Mouse (Mus musculus) thymus, postnatal 25 days (tissue): ENCODE results near the gene Slc26a8.

Experiments used
- DNase-seq: peaks from one replicate; pipeline ENCODE4 v3.0.0; 2022

Gene Slc26a8

DNA sequence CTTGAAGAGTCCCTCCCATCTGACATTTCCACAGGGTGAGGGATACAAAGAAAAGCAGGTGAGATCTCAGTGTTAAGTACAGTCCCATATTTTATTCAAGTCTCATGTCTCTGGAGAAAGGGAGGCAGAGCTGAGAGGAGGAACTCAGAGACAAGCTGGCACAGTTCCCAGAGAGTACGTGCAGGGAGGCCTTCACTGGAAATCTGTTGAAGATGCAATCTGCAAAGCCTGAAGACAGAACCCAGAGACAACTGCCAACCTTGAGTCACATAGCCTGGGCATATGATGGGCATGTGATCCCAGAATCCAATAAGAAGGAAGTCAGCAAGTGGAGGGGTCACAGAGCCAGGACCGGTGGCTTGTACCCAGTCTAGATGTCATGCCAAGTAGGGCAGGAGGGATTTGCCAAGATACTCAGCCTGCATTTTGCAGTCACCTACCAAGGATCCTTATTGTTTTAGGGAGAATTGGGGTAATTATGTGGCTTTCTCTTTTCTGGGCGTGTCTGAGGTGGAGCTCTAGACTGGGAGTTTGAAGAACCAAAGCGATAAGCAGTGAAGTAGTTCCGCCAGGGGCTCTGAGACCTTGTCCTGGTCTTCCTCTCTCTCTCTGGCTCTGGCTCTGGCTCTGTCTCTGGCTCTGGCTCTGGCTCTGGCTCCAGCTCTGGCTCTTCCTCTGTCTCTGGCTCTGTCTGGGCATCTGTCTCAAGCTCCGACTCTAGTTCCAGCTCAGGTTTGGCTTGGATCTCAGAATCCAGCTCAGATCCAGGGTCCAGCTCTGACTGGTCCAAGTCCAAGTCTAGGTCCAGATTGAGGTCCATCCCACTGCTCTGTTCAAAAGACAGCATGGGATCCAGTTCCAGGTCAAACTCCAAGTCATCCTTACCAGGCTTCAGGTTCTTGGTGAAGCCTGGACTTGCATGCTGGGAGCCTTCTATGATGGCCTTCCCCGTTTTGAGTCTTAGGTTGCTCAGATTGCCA is 52.0 kb downstream of the Slc26a8 start:
- DNase-seq = no peak

DNA sequence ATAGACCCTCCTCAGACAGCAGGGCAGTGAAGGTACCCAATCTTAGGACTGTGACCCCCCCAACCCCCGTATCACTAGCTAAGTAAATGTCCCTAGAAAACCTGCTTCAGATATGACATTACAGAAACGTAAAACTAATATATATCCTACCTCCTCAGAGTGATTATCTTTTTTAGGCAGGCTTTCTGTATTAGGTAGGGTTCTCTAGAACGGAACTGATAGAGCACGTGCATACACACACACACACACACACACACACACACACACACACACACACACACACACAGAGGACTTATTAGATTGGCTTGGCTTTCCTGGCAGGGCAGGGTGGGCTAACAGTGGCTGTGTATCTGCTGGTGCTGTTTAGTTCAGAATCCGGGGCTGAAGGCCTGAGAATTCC is 54.2 kb downstream of the Slc26a8 start:
- no peak for DNase-seq

DNA sequence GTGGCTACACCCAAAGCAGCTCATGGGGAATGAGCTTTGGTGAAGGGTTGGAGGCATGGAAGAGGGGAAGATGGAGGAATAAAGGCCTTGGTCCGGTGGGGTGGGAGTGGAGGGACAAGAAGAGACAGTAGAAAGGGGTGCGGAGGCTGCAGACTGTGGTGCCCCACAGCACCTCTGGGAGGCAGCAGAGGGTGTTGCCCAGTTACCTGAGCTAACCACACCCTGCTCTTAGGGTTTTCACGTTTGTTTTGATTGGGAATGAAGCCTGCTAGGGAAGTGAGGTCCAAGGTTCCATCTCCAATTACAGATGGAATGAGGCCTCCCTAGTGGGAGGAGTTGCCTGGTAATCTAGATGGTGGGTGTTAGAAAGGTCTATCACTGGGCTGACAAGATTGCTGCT is 60.9 kb downstream of the Slc26a8 start:
- DNase-seq = no peak

DNA sequence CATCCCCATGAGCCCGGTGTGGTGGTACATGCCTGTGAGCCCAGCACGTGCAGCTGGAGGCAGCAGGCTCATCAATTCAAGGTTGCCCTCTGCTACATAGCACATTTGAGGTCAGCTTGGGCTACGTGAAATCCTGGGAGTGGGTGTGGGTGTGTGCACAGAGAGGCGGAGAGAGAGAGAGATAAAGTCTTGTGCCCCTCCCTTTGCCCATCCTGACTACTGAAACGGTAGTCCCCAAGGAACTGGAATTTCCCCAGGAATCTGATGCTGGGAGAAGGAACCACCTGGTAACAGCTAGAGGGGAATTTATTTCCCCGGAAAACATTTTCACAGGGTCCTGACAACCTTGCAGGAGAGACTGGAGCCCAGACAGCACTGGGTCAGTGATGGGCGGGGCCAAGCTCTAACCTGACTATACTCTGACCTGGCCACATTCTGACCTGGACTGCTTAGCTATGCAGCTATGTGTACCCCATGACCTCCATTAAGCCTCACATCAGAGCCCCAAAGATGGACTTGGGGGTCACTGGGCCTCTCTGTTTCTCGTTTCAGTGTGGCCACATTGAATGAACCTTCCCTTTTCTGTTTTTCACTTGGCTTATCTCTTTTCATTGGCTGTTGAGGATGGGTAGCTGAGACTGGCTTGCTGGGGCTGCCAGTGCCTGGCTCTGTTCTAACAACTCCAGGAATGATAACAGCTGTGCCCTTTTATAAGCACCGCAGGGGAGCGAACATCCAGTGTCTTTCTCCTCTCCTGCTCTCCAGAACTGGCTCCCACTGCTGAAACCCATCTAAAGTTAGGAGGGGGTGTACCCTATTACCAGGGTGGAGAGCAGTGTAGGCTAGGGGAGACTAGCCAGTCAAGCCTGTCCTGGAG is 61.5 kb downstream of the Slc26a8 start:
- DNase-seq = no peak

DNA sequence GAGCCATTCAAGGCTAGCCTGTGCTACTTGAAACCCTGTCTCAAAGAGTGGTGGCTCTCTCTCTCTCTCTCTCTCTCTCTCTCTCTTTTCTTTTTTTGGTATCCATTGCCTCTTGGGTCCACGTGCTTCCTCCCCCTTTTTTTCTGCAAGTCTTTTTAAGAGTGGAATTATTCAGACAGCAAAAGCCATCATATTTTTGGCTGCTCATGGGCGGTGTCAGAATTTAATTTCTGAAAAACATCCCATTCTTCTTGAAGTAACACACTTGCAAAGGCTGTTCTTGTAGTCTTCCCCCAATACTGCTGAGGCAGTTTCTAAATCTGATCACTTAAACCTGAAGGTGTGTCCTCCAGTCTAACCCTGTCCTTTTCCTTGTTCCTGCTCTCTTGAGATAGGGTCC is 63.1 kb downstream of the Slc26a8 start:
- no peak for DNase-seq

DNA sequence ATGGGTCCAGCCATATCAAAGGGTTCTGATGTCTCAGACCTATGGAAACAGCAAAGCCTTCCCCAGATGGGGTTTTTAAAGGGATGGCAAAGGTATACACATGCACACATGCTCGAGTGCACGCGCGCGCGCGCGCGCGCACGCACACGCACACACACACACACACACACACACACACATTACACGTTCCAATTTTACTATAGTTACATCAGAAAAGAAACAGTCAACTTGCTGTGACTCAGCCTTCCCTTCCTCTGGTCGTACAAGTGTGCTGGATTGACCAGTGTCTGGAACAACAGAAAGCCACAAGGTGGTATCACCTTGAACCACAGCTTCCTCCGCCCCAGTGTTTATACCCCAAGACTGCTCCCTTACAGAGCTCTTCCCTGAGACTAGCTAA is 64.7 kb downstream of the Slc26a8 start:
- no peak for DNase-seq

DNA sequence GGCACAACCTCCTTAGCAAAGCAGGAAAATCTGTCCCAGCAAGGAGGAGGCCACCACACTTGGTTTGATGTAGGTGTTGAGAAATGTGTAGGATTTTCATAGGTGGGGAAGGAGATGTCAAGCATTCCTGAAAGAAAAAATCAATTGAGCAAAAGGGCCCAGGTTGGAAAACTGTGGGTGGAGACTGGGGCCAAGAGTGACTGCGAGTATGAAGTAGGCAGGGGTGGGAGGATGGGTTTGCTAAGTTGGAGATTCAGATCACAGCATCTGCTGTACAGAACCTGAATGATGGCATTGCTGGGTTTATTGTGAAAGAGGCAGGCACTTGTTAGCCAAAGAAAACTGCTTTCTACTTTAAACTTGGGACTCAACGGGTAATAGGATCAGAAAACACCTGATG is 65.2 kb downstream of the Slc26a8 start:
- no peak for DNase-seq

DNA sequence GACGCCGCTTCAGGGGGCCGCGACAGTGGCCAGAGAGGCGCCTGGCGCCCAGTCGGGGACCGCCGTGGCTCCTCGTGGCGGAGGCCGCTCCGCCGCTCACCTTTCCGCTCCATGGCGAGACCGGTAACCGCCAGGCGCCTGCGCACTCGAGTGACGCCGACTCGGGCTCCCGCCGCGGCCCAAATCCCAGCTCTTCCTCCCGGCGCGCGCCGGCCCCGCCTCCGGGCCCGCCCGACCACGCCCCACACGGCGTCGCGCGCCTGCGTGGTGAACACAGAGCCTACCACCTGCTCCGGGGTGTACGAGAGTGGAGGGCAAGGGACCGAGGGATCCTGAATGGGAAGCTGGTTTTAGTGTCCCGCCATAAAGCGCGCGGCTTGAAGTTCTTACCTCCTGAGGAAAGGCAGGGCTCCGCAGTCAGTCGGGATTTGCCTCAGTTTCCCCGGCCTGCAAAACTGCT is 67.7 kb downstream of the Slc26a8 start, which contains the start of gene Srpk1:
Gene Srpk1, minus strand, starts transcription at position 410 of the 460 bp plus-strand sequence.
- DNase-seq = peak; percentile 92

DNA sequence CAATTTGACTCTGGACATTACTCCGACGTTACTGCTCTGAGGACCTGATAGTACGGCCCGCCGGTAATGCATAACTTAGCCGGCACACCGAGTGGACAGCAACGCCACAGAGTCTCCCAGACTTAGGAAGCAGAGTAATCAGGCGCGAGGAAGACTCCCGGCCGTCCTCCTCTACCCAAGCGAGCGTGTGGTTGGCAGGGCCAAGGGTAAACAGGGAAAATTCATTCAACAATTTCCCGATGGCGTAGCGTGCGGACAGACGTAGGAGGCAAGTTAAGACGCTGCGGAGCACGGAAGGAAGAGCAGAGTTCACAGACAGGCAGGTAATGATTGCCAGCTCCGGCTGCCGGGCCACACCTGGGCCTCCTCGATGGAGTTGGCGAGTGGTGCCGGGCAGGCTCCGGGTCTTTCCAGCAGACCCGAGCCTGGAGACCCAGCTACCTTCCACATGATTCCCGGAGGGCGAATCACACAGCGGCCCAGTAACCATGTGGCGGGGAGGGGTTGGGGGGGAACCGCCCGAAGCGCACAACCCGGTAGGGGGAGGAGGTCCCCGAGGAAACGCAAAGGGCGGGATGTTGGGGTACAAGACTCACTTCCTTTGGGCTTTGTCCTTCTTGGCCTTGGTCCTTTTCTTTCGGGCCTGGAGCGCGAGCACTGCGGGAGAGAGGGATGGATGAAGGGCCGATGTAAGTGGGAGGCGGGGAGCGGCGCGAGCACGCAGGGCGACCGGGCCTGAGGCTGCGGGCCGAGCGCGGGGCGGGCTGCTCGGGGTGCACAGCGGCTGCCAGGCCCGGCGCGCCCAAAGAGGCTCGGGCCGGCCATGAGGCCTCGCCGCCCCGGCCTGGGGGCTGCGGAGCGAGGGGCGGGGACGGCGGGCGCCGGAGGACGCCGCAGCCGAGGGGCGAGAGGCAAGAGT is 68.4 kb downstream of the Slc26a8 start:
- peak; percentile 63 for DNase-seq

DNA sequence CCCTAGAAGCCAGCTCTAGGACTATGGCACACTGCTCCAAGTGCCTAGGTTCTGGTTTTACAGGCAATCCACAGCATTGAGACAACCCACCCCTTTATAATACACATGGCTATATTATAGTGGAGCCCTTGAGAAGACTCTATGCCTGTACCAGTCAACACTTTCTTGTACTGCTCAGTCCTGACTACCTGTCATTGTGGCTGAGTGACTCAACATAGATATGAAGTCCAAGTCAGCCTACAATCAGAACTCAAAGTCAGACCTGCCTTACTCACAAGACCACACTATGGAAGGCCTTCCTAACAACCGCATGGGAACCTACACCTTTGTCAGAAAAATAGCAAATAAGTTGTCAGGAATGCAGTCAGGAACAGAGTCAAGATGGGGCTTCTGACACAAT is 71.3 kb downstream of the Slc26a8 start:
- DNase-seq = no peak

DNA sequence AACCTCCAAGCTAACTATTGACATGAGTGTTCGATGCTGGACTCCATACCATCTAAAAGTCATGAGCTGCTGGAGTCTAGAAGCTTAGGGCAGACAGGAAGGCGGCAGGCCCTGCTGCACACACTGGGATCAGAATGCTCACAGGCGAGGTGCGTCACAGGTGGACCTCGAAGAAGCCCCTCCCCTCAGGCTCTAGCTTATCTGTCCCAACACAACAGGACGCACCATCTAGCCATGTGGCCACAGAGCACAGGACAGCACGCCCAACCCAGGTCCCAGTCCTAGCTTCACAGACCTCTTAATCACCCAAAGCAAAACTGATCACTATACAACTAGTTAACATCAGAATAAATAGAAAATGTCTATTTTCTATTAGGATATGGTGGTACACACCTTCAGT is 71.9 kb downstream of the Slc26a8 start:
- DNase-seq = no peak

DNA sequence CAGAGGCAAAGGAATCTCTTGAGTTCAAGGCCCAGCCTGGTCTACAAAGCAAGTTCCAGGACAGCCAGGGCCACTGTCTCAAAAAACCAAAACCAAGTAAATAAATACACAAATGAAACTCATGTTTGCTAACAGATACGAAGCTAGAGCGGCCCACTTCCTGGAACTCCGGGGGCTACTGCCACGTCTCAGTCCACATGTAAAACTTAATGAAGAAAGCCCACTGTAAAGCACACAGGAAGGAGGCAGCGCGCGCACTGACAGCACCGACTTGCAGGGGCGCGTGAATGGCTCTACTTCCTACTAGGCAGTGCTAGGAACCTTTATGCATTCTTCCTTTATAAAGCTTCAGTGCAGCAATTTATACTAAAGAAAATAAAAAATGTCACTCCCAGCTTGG is 72.4 kb downstream of the Slc26a8 start:
- no peak for DNase-seq

DNA sequence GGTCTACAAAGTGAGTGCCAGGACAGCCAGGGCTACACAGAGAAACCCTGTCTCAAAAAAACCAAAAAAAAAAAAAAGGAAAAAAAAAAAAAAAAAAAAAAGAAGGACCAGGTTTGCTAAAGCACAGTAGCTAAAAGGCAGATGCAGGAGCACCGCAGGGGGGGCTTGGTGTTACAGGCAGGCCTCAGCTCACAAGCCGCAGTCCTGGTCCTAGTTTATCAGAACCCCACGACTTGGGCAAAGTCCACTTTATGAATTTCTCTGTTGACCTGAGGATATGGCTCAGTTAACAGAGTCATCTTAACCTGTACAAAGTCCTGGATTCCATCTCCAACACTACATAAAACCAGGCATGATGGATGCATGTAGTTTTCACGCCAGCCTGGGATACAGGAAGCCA is 74.7 kb downstream of the Slc26a8 start:
- no peak for DNase-seq

DNA sequence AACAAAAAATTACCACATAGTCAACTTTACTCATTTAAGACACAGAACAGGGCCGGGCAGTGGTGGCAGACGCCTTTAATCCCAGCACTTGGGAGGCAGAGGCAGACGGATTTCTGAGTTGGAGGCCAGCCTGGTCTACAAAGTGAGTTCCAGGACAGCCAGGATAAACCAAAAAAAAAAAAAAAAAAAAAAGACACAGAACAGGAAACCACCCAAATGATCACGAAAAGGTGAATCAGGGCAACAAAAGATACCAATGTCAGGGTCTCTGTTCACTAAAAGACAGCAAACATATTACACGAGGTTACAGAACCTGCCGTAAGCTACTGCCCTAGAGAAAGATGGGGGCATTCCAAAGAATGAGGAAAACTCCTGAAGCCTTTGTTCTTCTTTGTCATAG is 76.9 kb downstream of the Slc26a8 start:
- peak; percentile 13 for DNase-seq

DNA sequence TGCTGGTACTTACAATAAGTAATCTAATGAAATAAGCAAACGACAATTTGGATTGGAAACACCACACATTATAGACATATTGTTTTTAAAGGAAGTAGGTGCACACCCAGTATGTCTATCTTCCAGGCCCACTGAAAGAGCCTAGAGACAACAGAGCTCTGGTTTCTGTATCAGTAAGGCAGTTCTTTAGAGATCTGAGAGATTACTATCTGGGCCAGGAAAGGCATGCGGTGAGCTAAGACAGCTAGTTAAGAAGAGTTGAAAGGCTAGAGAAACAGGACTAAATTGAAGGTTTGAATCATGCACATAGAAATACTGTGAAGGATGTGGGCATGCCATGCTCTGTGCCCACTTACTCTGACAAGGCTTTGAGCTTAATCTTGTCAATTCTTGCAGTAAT is 77.4 kb downstream of the Slc26a8 start:
- DNase-seq = peak; percentile 39

DNA sequence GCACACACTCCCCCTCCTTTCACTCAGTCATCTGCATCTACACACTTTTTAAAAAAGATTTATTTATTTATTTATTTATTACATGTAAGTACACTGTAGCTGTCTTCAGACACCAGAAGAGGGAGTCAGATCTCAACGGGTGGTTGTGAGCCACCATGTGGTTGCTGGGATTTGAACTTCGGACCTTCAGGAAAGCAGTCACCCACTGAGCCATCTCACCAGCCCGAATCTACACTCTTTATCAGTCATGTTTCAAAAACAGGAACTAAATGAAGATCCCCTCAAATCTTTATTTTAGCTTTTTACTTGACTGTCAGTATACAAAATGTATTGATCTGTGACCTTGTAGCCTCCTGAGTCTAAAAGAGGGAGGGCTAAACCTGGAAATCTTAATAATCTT is 80.5 kb downstream of the Slc26a8 start:
- DNase-seq = no peak

DNA sequence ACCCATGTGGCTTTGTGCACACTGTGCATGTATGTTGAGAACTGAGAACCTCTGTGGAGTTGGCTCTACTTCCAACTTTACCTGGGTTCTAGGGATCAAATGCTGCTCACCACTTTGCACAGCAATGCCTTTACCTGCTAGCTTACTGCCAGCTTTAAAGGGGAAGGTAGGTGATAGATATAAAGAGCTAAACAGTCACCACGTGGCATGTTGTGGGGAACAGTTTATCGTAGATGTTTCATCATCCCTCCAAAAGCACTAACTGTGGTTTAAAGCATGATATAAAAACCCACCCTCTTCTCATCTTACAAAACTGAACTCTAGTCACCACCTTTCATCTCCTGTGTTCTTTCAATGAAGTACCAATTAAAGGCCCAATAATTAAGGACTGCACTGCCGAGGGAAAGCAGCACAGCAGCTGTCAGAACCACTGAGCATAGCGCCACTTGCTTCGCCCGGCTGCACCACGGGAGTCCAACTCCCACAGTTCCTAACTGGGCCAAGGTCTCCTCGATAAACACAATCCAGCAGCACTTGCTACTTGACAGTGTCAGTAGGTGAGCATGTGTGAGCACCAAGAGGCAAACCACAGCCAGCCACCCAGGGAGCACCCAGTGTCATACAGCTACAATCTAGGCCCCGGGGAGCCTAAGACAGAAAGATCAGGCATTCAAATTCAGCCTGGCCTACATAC is 88.3 kb downstream of the Slc26a8 start:
- no peak for DNase-seq

DNA sequence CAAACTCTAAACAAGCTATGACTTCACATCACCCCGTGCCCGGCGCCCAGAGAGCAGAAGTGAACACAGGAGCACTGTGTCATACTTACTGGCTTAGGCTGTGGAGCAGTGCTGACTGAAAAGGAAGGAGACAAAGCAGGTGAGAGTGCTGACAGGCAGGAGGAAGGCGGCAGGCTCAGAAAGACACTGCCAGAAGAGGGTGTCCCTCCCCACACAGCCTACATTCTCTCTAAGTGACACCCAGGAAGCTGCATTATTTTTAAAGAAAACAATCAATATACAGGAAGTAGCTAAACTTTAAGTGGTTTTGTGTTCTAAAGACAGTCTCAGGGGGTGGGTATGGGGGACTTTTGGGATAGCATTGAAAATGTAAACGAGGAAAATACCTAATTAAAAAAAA is 89.3 kb downstream of the Slc26a8 start:
- no peak for DNase-seq

DNA sequence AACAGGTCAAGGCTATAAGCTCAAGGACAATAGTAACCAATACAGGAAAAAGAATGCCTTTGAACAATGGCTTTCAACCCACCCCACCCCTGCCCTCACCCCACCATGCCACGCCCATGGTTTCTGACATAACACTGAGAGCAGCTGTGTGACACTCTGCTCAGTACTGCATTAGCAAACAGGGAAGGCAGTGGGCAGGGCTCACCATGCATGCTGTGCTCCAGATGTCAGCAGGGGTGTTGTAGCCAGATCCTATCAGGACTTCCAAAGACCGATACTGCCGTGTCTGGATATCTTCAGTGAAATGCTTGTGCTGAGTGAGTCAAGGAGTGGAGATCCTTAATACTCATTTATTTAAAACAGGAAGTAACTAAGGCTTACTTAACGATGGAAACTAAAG is 96.1 kb downstream of the Slc26a8 start:
- DNase-seq = no peak

DNA sequence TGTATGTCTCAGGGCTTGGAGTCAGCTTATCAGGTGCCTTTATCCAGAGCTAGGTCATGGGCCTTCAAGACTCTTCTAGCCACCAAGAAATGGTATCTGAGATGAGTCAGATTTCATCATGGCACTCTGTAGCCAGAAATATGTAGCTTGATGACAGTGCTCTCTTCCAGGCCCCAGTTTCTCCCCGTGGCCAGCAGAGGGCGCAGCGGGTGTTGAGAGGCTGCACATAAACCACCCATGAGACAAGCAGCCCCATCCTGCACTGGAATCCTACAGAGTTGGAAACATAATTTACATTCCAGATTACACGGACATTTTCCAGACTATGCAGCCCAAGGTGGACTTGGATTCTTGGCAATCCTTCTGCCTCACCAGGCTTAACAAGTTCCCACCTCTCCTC is 97.0 kb downstream of the Slc26a8 start:
- DNase-seq = peak; percentile 79

DNA sequence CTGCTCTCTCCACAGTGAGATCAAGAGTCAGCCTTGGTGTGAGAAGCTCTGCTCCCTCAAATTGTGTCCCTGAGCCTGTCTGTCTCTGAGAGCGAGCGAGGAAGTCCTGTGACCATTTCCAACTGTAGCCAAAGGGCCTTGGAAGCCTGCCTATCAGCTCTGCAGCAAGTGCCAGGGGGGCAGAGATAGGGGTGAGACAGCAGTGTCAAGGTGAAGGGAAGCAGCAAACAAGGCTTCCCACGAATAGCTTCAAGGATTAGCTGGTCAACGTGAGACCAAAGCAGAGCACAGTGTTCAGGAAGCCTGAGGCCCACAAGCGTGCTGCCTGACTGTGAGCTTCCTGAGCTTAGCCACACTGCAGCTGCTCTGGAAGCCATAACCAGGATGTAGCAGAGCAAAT is 98.6 kb downstream of the Slc26a8 start:
- no peak for DNase-seq

DNA sequence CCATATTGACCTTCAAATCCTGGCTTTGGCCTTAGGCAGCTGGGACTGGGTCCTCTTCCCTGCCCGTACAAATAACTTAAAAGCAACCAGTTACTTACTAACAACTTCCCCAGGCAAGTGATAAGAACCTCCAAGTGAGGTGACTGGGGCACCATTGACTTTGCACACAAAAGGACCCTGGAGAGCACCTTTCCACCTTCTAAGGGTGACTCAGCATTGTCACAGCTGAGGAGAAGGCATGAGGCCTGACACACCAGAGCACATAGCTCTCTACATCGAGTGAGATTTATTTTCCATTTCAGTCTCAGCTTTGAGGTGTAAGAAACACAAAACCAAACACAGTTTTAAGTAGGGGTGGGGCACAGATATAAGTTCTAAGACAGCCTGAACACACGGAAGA is 99.4 kb downstream of the Slc26a8 start:
- no peak for DNase-seq
